Mouse (Mus musculus): ENCODE data around the gene Gpkow. TPM values are rescaled to one million over a fixed set of nuclear protein-coding genes. Genes with fewer than 3 reads are reported as not detected.

Gpkow gene
- total RNA-seq, 2 experiments from 2014 or later = 9.0 to 13.4 TPM

DNA sequence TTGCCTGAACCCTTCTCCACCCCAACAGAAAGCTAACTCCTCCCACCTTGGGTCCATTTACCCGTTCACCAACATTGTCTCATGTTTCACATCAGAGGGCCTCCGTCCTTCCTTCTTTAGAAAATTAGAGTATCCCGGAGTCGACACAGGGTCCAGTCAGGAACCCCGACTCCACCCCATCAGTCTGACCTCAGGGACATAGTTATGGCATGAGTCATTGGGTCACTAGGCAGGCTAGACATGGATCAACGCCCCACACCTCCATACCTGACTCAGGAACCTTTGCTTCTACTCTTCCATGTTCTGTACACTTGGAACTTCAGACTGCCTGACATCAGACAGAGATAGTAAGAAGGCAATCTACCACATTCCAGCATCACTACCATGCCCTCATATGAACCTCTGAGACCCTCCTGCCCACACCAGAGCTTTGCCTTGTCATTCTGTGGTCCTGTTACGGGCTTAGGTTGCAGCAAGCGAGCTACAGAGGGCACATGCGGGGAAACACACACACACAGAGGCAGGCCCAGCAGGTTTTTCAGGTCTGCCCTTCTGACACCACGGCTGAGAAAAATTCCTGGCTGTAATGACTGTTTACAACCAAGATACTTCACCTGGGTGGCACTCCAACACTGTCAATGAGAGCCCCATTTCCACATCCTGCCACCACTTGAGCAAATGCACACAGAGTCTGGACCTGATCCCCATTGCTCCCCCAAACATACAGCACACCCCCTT, 43.3 kb downstream of the Gpkow start:
- ATAC-seq (replicated peaks; ENCODE audit: low FRiP score, poor library complexity, severe bottlenecking) = no peak

DNA sequence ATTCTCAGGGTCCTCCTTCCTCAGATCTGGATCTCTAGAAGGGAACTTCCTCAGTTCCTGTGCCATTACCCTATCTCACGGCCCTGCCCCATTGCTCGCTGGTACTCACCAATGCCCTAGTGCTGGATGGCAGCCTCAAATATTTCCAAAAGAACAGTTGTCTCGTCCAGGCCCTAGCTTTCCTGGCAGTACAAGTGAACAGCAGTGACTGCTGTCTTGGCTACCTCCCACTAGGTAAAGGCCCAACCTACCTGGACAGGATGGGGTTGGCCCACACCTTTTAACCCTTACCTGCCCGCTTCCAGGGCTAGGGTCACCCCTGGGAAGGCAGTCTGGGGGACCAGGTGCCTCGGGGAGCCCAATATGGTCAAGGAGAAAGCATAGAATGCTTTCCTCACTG, 44.2 kb downstream of the Gpkow start:
- no peak for ATAC-seq (replicated peaks; ENCODE audit: low FRiP score, poor library complexity, severe bottlenecking)

DNA sequence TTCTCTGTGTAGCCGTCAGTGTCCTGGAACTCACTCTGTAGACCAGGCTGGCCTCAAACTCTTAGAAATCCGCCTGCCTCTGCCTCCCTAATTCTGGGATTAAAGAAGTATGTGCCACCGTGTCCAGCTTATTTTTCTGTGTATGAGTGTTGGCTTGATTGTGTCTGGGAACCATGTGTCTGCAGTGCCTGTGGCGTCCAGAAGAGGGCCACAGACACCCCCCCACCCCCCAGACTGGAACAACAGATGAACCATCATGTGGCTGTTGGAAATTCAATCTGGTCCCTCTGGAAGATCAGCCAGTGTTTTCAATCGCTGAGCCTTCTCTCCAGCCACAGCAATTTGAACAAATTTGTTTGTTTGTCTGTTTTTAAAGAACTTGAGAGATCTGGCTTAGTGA, 46.5 kb downstream of the Gpkow start:
- peak; percentile 35; the same call in 1 of the 2 replicates for ATAC-seq (replicated peaks; ENCODE audit: low FRiP score, poor library complexity, severe bottlenecking)

DNA sequence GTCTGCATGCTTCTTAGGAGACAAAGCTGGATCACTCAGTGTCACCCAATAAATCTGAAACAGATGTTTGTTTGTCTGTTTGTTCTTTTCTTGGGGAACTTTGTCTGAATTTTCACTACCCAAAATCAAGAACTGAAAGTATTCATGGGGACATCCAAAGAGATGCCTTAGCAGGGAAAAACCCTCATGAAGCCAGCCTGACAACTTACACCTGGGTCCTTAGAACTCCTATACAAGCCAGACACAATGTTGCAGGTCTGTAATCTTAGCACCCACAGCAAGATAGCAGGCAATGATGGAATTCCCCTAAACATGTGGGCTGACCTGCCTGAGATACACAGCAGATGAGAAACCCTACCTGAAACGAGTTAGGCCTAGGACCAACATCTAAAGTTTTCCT, 48.0 kb downstream of the Gpkow start:
- no peak for ATAC-seq (replicated peaks; ENCODE audit: low FRiP score, poor library complexity, severe bottlenecking)

DNA sequence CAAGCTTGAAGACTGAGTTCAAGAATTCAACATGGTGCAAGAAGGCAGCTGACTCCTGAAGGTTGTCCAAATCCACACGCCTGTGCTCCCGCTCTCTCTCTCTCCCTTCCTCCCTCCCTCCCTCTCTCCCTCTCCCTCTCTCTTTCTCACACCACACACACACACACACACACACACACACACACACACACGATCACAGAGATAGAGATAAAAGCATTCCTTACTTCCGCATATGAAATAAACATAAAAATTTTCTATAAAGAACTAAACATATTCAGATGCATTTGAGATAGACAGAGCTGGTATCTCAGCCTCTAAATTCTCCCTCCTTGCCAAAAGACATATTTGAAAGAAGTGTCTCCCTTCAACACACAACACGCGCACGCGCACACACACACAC, 48.5 kb downstream of the Gpkow start:
- ATAC-seq (replicated peaks; ENCODE audit: low FRiP score, poor library complexity, severe bottlenecking) = no peak

DNA sequence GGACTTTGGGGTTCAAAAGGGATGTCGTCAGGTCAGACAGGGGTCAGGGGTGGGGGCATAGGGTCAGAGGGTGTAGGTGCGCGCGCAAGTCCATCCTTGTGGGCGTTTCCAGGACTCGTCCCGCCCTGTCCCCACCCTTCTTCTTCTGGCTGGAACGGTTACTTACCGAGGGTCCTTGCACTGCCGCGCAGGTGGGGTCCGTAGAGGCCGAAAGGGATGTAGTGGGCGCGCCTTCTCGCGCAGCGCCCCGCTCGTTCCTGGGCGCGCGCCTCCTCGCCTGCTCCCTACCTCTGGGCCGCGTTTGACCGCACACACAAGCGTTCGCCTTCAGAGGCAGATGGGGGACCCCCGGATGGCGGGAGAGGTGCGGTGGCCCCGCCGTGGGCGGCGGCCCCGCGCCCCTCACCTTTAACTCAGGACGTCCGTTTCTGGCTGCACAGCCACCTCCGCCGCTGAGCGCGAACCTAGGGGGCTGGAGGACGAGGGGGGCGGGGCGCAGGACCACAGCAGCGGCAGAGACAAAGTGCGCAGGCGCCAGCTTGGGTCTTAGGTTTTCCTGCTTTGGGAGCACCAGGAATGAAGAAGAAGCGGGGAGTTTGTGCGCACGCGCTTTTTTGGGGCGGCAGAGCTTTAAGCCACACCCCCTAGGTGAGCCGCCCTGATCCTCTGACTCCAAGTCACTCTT, 53.6 kb downstream of the Gpkow start, which contains the start of gene Ccdc120:
Ccdc120 (minus strand) TSS at position 474 of the 685 bp plus-strand sequence.
- ATAC-seq (replicated peaks; ENCODE audit: low FRiP score, poor library complexity, severe bottlenecking) = no peak

DNA sequence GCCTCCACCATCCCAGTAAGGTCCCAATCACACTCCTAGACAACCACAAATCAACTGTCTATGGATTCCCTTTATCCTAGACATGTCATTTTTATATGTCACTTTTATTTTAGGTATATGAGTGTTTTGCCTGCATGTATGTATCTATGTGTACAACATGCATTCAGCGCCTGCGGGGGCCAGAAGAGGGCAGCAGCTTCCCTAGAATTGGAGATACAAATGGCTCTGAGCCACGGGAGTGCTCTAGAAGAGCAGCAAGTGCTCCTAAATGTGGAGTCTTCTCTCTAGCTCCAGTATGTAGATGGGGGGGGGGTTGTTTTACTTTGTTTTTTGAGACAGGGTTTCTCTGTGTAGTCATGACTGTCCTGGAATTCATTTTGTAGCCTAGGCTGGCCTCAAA, 56.7 kb downstream of the Gpkow start:
- peak; percentile 88 for ATAC-seq (replicated peaks; ENCODE audit: low FRiP score, poor library complexity, severe bottlenecking)

Other genes with a start within 250 kb of the Gpkow start
- gene Foxp3, start 123.5 kb upstream of the Gpkow start, total RNA-seq (2015; ENCODE audit: low replicate concordance) = not detected in 2 replicates
- not detected in 2 replicates for gene Foxp3, start 123.5 kb upstream of the Gpkow start, total RNA-seq (2017; ENCODE audit: low replicate concordance)
- not detected in 2 replicates for gene Ppp1r3f, start 122.8 kb upstream of the Gpkow start, total RNA-seq (2015; ENCODE audit: low replicate concordance)
- gene Ppp1r3f, start 122.8 kb upstream of the Gpkow start, total RNA-seq (2017; ENCODE audit: low replicate concordance) = 0.68 TPM in 1 of 2 replicates, not detected in the other
- gene Ccdc22, start 91.6 kb upstream of the Gpkow start, total RNA-seq (2015; ENCODE audit: low replicate concordance) = 3.1 and 4.0 TPM in 2 replicates
- 6.0 and 6.4 TPM in 2 replicates for gene Ccdc22, start 91.6 kb upstream of the Gpkow start, total RNA-seq (2017; ENCODE audit: low replicate concordance)
- not detected in 2 replicates for gene Cacna1f, start 90.0 kb upstream of the Gpkow start, total RNA-seq (2015; ENCODE audit: low replicate concordance)
- gene Cacna1f, start 90.0 kb upstream of the Gpkow start, total RNA-seq (2017; ENCODE audit: low replicate concordance) = not detected in 2 replicates
- 15.6 TPM in 1 of 2 replicates, not detected in the other for gene Syp, start 58.7 kb upstream of the Gpkow start, total RNA-seq (2015; ENCODE audit: low replicate concordance)
- 0.28 and 0.51 TPM in 2 replicates for gene Syp, start 58.7 kb upstream of the Gpkow start, total RNA-seq (2017; ENCODE audit: low replicate concordance)
- gene Prickle3, start 39.9 kb upstream of the Gpkow start, total RNA-seq (2015; ENCODE audit: low replicate concordance) = 2.5 and 5.0 TPM in 2 replicates
- gene Prickle3, start 39.9 kb upstream of the Gpkow start, total RNA-seq (2017; ENCODE audit: low replicate concordance) = 1.0 and 2.1 TPM in 2 replicates
- 137 and 180 TPM in 2 replicates for gene Plp2, start 25.7 kb upstream of the Gpkow start, total RNA-seq (2015; ENCODE audit: low replicate concordance)
- gene Plp2, start 25.7 kb upstream of the Gpkow start, total RNA-seq (2017; ENCODE audit: low replicate concordance) = 26.9 and 37.0 TPM in 2 replicates
- not detected in 2 replicates for gene Magix, start 15.9 kb upstream of the Gpkow start, total RNA-seq (2015; ENCODE audit: low replicate concordance)
- gene Magix, start 15.9 kb upstream of the Gpkow start, total RNA-seq (2017; ENCODE audit: low replicate concordance) = 0.09 TPM in 1 of 2 replicates, not detected in the other
- 139 and 161 TPM in 2 replicates for gene Wdr45, start 17.2 kb downstream of the Gpkow start, total RNA-seq (2015; ENCODE audit: low replicate concordance)
- 102 and 111 TPM in 2 replicates for gene Wdr45, start 17.2 kb downstream of the Gpkow start, total RNA-seq (2017; ENCODE audit: low replicate concordance)
- not detected in 2 replicates for gene Gm45208, start 25.1 kb downstream of the Gpkow start, total RNA-seq (2015; ENCODE audit: low replicate concordance)
- not detected in 2 replicates for gene Gm45208, start 25.1 kb downstream of the Gpkow start, total RNA-seq (2017; ENCODE audit: low replicate concordance)
- gene Praf2, start 31.3 kb downstream of the Gpkow start, total RNA-seq (2015; ENCODE audit: low replicate concordance) = 4.8 and 10.0 TPM in 2 replicates
- 1.5 and 2.8 TPM in 2 replicates for gene Praf2, start 31.3 kb downstream of the Gpkow start, total RNA-seq (2017; ENCODE audit: low replicate concordance)
- gene Ccdc120, start 53.8 kb downstream of the Gpkow start, total RNA-seq (2015; ENCODE audit: low replicate concordance) = not detected in 2 replicates
- gene Ccdc120, start 53.8 kb downstream of the Gpkow start, total RNA-seq (2017; ENCODE audit: low replicate concordance) = 1.8 TPM in 1 of 2 replicates, not detected in the other
- gene Tfe3, start 65.4 kb downstream of the Gpkow start, total RNA-seq (2015; ENCODE audit: low replicate concordance) = 16.1 and 20.2 TPM in 2 replicates
- gene Tfe3, start 65.4 kb downstream of the Gpkow start, total RNA-seq (2017; ENCODE audit: low replicate concordance) = 7.1 and 18.2 TPM in 2 replicates
- 146 and 177 TPM in 2 replicates for gene Gripap1, start 92.6 kb downstream of the Gpkow start, total RNA-seq (2015; ENCODE audit: low replicate concordance)
- 200 and 207 TPM in 2 replicates for gene Gripap1, start 92.6 kb downstream of the Gpkow start, total RNA-seq (2017; ENCODE audit: low replicate concordance)
- 4.8 and 5.4 TPM in 2 replicates for gene Kcnd1, start 125.2 kb downstream of the Gpkow start, total RNA-seq (2015; ENCODE audit: low replicate concordance)
- 3.6 and 4.5 TPM in 2 replicates for gene Kcnd1, start 125.2 kb downstream of the Gpkow start, total RNA-seq (2017; ENCODE audit: low replicate concordance)
- gene Otud5, start 144.2 kb downstream of the Gpkow start, total RNA-seq (2015; ENCODE audit: low replicate concordance) = 399 and 555 TPM in 2 replicates
- gene Otud5, start 144.2 kb downstream of the Gpkow start, total RNA-seq (2017; ENCODE audit: low replicate concordance) = 691 and 1,009 TPM in 2 replicates
- 41.9 and 42.8 TPM in 2 replicates for gene Pim2, start 181.1 kb downstream of the Gpkow start, total RNA-seq (2015; ENCODE audit: low replicate concordance)
- gene Pim2, start 181.1 kb downstream of the Gpkow start, total RNA-seq (2017; ENCODE audit: low replicate concordance) = 30.4 and 31.3 TPM in 2 replicates
- gene Slc35a2, start 186.9 kb downstream of the Gpkow start, total RNA-seq (2015; ENCODE audit: low replicate concordance) = 1.5 and 3.1 TPM in 2 replicates
- 10.0 and 10.9 TPM in 2 replicates for gene Slc35a2, start 186.9 kb downstream of the Gpkow start, total RNA-seq (2017; ENCODE audit: low replicate concordance)
- gene Pqbp1, start 202.1 kb downstream of the Gpkow start, total RNA-seq (2015; ENCODE audit: low replicate concordance) = 7.3 and 8.4 TPM in 2 replicates
- gene Pqbp1, start 202.1 kb downstream of the Gpkow start, total RNA-seq (2017; ENCODE audit: low replicate concordance) = 39.3 and 41.1 TPM in 2 replicates
- 20.2 and 52.2 TPM in 2 replicates for gene Timm17b, start 202.2 kb downstream of the Gpkow start, total RNA-seq (2015; ENCODE audit: low replicate concordance)
- gene Timm17b, start 202.2 kb downstream of the Gpkow start, total RNA-seq (2017; ENCODE audit: low replicate concordance) = 8.9 and 33.2 TPM in 2 replicates
- gene Gm10491, start 210.7 kb downstream of the Gpkow start, total RNA-seq (2015; ENCODE audit: low replicate concordance) = not detected in 2 replicates
- not detected in 2 replicates for gene Gm10491, start 210.7 kb downstream of the Gpkow start, total RNA-seq (2017; ENCODE audit: low replicate concordance)
- gene Gm10490, start 212.4 kb downstream of the Gpkow start, total RNA-seq (2015; ENCODE audit: low replicate concordance) = not detected in 2 replicates
- not detected in 2 replicates for gene Gm10490, start 212.4 kb downstream of the Gpkow start, total RNA-seq (2017; ENCODE audit: low replicate concordance)
- gene Pcsk1n, start 222.7 kb downstream of the Gpkow start, total RNA-seq (2015; ENCODE audit: low replicate concordance) = not detected in 2 replicates
- gene Pcsk1n, start 222.7 kb downstream of the Gpkow start, total RNA-seq (2017; ENCODE audit: low replicate concordance) = not detected in 2 replicates
- gene Eras, start 231.5 kb downstream of the Gpkow start, total RNA-seq (2015; ENCODE audit: low replicate concordance) = not detected in 2 replicates
- not detected in 2 replicates for gene Eras, start 231.5 kb downstream of the Gpkow start, total RNA-seq (2017; ENCODE audit: low replicate concordance)